Mouse (Mus musculus): ENCODE data around the gene Tma7. TPM values are rescaled to one million over a fixed set of nuclear protein-coding genes. Genes with fewer than 3 reads are reported as not detected.

Tma7 gene
- total RNA-seq, 1 experiment from 2014 or later, result 418 TPM

GRCm38 (mm10) chr9:109060898-109061295, 21.5 kb downstream of the Tma7 start:
- DNase-seq, result no peak

GRCm38 (mm10) chr9:109060184-109060897, 22.0 kb downstream of the Tma7 start:
- DNase-seq, result no peak

- peak; percentile 90 for DNase-seq
Observed at GRCm38 (mm10) chr9:109059136-109059903, 23.1 kb downstream of the Tma7 start, which contains the start of gene Trex1. Gene Trex1 (minus strand): TSS chr9:109059734.

DNA sequence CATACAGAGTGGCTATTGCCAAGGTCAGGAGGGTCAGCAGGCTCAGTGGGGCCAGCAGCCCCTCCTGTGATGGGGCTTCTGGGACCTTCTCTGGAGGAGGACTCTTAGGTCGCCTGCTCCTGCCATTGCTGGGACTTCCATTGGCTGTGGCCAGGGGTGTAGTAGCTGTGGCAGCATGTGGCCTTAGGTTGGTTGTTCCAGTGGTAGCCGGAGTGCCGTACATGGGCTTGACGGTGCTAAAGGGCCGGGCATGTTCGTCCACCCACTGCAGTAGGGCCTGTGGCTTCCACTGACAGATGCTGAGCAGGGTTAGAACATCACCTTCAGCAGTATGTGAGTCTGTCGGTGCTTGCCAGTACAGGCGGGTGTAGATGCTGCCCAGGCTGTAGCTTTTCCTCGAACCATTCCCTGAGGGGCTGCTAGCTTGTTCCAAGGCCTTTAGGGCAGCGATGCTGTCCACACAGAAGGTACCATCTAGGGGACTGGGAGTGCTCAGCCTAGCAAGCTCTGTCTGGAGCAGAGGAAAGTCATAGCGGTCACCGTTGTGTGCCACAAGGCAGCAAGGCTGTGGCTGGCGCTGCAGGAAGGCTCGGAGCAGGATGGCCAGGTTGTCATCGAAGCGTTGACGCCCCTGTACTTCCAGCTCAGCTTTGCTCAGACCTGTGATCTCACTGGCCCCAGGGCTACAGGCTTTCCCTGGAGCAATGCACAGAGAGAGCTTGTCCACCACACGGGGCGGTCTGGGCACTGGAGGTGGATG, 24.2 kb downstream of the Tma7 start:
- DNase-seq, result no peak

GRCm38 (mm10) chr9:109057543-109057942, 24.8 kb downstream of the Tma7 start:
- no peak for DNase-seq

DNA sequence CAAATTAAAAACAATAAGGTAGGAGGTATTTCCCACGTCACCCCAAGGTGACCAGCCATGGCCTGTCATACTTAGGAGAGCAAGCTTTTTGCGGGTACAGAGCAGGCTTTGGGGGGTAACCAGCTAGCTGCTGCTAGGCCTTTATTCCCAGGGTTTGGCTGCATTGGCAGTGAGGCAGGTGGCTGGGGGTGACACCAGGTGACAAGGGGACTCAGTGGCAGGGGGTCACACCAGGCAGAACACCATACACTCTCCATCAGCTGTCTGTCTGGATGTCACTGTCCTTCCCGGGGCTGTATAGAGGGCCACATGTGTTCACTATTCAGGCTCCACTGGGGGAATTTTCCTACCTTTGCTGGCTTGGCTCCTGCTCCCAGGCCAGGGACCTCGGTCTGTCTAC, 25.5 kb downstream of the Tma7 start:
- DNase-seq, result no peak

DNA sequence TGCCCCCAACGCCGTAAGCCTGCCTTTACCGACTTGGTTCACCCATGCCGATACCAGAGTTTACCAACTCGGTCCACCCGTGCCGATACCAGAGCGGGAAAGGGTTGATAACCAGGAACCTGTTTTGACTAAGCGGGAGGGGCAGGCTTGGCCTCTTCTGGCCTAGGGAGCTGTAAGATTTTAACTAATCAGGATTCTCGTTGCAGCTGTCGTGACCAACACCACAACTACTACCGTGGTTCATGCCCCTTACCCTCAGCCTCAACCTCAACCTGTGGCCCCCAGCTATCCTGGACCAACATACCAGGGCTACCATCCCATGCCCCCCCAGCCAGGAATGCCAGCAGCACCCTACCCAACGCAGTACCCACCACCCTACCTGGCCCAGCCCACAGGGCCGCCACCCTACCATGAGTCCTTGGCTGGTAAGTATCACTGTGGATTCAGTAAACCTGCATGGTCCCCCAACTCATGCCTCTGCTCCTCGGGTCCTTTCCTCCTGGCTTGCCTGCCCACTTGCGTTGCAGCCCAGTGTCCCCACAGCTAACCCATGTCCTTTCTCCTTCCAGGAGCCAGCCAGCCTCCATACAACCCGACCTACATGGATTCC, 26.2 kb downstream of the Tma7 start:
- no peak for DNase-seq

GRCm38 (mm10) chr9:109055271-109056030, 26.9 kb downstream of the Tma7 start:
- no peak for DNase-seq

GRCm38 (mm10) chr9:109054712-109055111, 27.7 kb downstream of the Tma7 start:
- DNase-seq, result peak; percentile 58

- DNase-seq, result no peak
Observed at GRCm38 (mm10) chr9:109053851-109054250, 28.5 kb downstream of the Tma7 start.

GRCm38 (mm10) chr9:109053366-109053765, 29.0 kb downstream of the Tma7 start:
- DNase-seq, result no peak

DNA sequence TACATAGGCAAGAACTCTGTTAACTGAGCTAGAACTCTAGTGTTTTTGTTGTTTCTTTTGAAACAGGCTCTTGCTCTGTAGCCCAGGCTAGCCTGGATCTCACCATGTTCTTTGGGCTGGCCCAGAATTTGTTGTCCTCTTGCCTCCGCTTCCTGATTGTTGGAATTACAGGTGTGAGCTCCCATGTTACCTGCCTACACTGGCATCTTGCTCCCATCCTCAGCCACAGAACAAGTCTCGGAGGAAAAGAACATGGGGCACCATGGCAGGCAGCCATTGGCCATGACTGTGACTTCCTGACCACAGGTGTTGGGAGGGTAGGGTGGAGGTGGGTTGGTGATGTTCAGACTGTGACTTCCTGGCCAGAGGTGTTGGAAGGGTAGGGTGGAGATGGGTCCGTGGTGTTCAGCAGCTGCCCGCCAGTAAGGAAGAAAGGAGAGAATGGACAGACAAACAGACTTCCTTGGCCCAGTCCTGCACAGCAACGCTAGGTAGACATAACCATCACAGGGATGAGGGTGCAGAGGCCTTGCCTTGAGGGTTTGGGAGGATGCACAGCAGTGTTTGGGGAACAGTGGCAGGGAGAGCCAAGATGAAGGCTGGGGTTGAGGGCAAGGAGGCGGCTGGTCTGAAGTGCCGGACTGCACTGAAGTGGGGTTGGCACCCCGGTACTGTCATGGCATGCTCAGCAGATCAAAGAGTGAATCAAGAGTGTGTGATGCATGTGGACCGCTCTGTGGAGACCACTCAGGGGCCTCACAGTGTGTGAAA, 29.7 kb downstream of the Tma7 start:
- no peak for DNase-seq

DNA sequence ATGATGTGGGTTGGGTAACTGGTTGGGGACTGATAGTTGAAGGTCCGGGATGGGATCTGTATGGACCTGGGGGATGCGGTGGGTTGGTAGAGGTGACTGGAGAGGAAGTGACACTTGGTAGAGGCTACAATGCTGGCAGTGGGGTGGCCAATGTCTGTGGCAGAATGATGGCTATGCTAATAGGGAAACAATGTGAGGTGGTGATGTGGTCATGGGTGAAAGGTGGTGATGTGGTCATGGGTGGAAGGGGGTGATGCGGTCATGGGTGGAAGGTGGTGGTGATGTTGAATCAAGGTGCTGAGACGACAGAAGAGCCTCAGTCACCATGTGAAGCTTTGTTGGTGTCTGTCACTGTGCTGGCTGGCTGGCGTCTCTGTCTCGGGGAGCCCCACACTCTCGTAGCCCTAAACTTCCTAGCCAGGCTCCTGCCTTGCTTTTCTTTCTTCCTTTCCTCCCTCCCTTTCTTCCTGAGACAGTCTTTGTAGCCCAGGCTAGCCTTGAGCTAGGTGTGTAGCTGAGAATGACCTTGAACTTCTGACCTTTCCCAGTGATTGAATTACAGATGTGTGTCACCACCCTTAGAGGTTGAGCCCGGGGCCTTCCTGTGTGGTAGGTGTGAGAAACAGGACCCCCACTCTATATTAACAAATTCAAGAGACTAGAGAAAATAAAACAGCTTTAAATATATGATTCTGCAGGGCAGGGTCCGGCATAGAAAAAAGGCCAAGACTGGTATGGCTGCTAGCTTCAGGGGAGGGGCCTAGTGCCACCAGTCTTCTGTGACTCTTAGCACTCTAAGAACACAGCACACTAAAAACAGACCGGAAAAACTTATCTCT, 30.5 kb downstream of the Tma7 start:
- no peak for DNase-seq

DNA sequence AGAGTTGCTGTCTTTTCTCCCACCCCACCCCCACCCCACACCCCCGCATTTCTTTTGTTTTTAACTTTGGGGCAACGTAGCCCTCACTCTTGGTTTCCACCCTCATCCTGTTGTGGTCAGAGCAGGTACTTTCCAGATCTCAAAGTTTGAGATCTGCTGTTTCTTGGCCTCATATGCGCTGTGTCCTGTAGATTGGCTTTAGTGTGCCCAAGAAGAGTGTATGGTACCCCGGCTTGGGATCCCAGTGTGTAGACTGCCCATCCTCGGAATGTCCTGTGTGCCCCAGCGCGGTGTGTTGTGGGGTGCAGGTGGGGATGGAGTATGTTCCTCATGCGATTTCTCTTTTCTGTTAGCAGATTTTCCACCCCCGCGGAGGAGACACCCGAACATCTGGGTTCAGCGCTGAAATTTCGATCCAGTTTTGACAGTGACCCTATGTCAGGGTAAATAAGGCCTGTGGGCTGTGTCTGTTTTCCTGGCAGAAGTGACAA, 31.3 kb downstream of the Tma7 start:
- no peak for DNase-seq

GRCm38 (mm10) chr9:109050674-109050997, 31.8 kb downstream of the Tma7 start:
- no peak for DNase-seq

DNA sequence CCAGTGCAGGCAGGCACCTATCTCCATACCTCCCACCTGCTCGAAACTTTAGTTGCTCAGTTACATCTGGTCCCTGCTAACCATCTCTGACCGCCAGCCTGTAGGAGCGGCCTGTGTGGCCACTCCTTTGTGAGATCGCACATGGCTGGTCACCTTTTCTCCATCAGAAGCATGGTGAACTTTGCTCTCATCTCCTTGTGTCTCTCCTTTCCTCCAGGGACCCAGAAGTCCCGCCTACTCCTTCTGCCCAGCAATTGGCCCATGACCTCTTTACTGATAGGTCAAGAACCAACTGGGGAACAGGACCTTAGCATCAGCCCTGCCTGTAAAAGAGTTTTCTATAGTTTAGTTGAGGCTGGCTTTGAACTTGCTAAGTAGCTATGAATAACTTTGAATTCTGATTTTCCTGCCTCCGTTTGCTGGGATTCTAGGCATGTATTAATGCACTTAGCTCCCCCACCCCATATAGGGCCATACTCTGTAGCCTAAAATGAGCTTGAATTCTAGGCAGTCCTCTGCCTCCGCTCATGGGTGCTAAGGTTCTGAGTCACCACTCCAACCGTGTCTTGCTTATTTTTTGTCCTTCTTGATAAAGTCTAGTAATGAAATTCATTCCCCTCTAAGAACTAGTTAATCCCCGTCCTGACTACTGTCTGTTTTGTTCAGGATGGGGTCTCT, 32.3 kb downstream of the Tma7 start:
- DNase-seq, result no peak

DNA sequence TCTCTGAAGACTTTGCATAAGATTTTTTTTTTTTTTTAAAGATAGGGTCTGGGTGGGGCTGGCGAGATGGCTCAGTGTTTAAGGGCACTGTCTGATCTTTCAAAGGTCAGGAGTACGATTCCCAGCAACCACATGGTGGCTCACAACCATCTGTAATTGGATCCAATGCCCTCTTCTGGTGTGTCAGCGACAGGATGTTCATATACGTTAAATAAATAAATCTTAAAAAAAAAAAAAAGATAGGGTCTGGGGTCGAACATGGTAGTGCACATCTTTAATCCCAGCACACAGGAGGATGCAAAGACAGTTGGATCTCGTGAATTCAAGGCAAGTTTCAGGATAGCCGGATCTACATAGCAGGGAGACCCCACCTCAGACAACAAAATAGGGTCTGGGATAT, 33.1 kb downstream of the Tma7 start:
- no peak for DNase-seq

DNA sequence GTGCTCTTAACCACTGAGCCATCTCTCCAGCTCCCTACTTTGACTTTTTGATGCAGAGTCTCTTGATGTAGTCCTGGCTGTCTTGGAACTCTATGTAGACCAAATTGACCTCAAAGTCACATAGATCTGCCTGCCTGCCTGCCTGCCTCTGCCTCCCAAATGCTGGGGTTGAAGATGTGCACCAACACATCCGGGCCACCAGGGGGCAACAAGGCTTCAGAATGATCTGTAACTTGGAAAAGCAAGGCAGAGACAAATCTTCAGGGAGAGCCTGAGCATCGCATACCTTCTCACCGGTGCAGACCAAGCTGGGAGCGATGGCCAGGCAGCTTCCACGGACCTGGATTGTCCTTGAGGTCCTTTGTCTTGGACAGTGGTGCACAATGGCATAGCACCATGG, 36.1 kb downstream of the Tma7 start:
- peak; percentile 60 for DNase-seq

GRCm38 (mm10) chr9:109041351-109041750, 41.0 kb downstream of the Tma7 start:
- DNase-seq, result no peak
